Mouse (Mus musculus): ENCODE measurements around the gene Tspyl1.

DNA sequence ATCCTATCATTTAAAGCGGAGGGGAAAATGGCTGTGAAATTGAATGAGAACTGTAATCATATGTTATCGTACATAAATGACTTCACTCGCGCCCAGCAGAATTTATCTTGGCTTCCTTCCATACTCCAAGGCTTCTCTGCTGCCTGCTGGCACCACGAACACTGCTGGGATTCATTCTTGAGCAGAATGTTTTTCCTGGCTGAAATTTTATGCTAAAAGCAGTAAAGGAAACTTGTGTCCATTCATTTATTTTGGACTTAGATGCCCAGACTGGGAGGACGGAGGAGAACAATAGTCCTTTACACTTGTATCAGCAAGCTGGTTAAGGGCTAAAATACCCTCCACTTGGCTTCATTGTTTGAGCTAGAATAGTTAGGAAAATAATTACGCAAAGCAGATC, 10.3 kb upstream of the Tspyl1 start:
- TF ChIP-seq POLR2A (IDR thresholded peaks at IDR 0.05; ENCODE audit: borderline replicate concordance, insufficient read depth, low read length) = no peak
- no peak for TF ChIP-seq CTCF (IDR thresholded peaks at IDR 0.05; ENCODE audit: borderline replicate concordance, insufficient read depth, low read depth, low read length)
